Mouse (Mus musculus): ENCODE measurements at regions not wholly inside any gene's neighbourhood (a gene's known extent, or its start where the extent isn't known, plus 50 kb on each side); places are given as distances from the start of the nearest gene placed in this dataset.

DNA sequence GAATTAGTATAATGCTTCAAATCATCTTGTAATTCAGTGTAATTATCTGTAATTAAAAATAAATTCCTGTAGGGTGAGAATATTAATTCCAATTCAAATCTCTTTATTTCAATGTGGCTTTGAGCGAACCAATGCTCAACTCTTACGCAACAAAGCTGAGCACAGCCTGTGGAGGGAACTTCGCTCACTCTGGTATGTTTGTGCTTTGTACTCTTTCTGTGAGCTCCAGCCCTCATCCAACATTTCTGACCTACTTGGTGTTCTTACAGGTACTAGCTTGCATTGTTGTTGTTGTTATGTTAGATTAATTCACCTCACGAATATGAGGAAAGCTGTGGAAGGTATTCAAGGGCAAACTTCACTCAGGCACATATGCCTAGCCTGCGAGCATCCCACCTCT, 299.7 kb downstream of the Cog6 start:
- Histone ChIP-seq H3K9me3 (replicated peaks) (peaks cover 36% of the 10 kb centered on the region), H3K27me3 (ENCODE audit: insufficient read depth, low read length) (no peaks in the 10 kb centered on the region), H3K4me1 (ENCODE audit: insufficient read depth, low read depth, low read length) (no peaks in the 10 kb centered on the region), H3K36me3 (replicated peaks) (no peaks in the 10 kb centered on the region), H3K4me3 (ENCODE audit: low read depth, low read length) (no peak overlapping the region)
- no peak for ATAC-seq (ENCODE audit: extremely low read depth, insufficient number of reproducible peaks, low FRiP score, poor library complexity, severe bottlenecking)
- DNase-seq (ENCODE audit: low spot score), result no peak
- TF ChIP-seq GATA2 (IDR thresholded peaks at IDR 0.05; ENCODE audit: borderline replicate concordance, low read depth, low read length), result no peak
- TF ChIP-seq GATA1 (IDR thresholded peaks at IDR 0.05; ENCODE audit: borderline replicate concordance, low read length), result no peak
- TF ChIP-seq TAL1 (conservative IDR thresholded peaks at IDR 0.05; ENCODE audit: low read depth, low read length), result no peak
- no peak for TF ChIP-seq CTCF (IDR thresholded peaks at IDR 0.05; ENCODE audit: low read depth, low read length)
- no peak for TF ChIP-seq POLR2AphosphoS5 (IDR thresholded peaks at IDR 0.05; ENCODE audit: insufficient replicate concordance, low read depth, low read length)

DNA sequence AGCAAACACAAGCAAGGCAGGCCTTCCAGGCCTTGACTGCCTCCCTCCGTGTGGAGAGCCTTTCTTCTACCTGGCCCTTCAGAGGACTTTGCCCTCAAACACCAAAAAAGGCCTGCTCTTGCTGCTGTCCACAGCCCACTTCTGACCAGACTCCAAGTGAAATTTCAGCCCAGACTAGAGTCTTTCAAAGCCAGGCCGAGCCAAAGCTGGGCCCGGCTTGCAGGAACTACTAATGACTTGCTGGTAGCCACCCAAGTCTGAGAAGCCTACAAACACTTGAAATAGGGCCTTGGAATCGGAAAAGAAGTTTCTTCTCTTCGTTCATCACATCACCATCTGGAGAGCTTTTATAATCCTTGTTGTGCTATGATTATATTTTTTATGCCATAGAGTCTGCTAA, 304.9 kb downstream of the Cog6 start:
- ATAC-seq (ENCODE audit: extremely low read depth, insufficient number of reproducible peaks, low FRiP score, poor library complexity, severe bottlenecking) (no peak), DNase-seq (ENCODE audit: low spot score) (no peak)
- Histone ChIP-seq H3K9me3 (replicated peaks) (peaks cover 40% of the 10 kb centered on the region), H3K27me3 (ENCODE audit: insufficient read depth, low read length) (no peaks in the 10 kb centered on the region), H3K36me3 (replicated peaks) (no peaks in the 10 kb centered on the region), H3K4me3 (ENCODE audit: low read depth, low read length) (no peak overlapping the region), H3K4me1 (ENCODE audit: insufficient read depth, low read depth, low read length) (no peaks in the 10 kb centered on the region)
- TF ChIP-seq GATA2 (IDR thresholded peaks at IDR 0.05; ENCODE audit: borderline replicate concordance, low read depth, low read length) (no peak), POLR2AphosphoS5 (IDR thresholded peaks at IDR 0.05; ENCODE audit: insufficient replicate concordance, low read depth, low read length) (no peak), TAL1 (conservative IDR thresholded peaks at IDR 0.05; ENCODE audit: low read depth, low read length) (no peak), GATA1 (IDR thresholded peaks at IDR 0.05; ENCODE audit: borderline replicate concordance, low read length) (no peak), CTCF (IDR thresholded peaks at IDR 0.05; ENCODE audit: low read depth, low read length) (no peak)

DNA sequence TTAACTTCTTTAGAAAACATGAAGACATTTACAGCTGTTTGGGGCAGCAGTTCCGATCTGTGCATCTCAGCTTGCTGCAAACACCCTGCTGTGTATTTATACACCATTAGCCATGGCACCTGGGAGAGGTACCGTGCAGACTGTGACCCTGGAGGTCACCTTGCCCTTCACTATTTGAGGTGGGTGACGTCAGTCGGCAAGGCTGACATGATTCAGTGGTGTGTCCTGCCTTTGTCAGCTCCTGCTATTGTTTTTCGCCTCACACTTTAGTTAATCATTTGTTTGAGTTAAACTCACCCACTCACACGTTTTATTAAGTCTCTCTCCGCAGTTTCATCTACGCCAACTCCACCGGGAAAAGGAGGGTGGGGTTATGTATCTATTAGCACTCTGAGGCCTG, 305.9 kb downstream of the Cog6 start:
- Histone ChIP-seq H3K36me3 (replicated peaks) (no peaks in the 10 kb centered on the region), H3K4me1 (ENCODE audit: insufficient read depth, low read depth, low read length) (no peaks in the 10 kb centered on the region)

DNA sequence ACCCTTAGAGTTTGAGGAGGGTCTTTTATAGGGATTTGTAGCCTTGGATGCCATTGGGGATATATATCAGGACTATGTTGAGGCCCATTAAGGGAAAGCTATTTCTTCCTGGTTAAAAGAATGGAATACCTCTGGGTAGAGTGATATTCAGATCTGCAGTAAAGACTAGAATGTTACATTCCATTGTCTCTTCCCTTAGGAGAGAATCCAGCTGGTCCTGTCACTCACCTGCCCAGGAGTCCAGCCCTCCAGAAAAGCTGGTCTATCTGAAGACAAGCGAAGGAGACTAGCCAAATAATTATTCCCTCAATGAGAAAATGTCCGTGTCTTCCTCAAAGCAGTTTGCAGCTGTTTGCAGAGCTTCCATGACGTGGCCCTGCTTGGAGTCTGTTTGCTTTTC, 308.3 kb downstream of the Cog6 start:
- ATAC-seq (ENCODE audit: extremely low read depth, insufficient number of reproducible peaks, low FRiP score, poor library complexity, severe bottlenecking), result no peak

More for the DNA sequence above, 305.9 kb downstream of the Cog6 start:
- no peak overlapping the region for H3K4me3 ChIP-seq (ENCODE audit: low read depth, low read length)
- DNase-seq (ENCODE audit: low spot score) (no peak), ATAC-seq (ENCODE audit: extremely low read depth, insufficient number of reproducible peaks, low FRiP score, poor library complexity, severe bottlenecking) (no peak)
- TF ChIP-seq TAL1 (conservative IDR thresholded peaks at IDR 0.05; ENCODE audit: low read depth, low read length), result no peak
- no peak for TF ChIP-seq CTCF (IDR thresholded peaks at IDR 0.05; ENCODE audit: low read depth, low read length)
- TF ChIP-seq GATA2 (IDR thresholded peaks at IDR 0.05; ENCODE audit: borderline replicate concordance, low read depth, low read length), result no peak
- TF ChIP-seq POLR2AphosphoS5 (IDR thresholded peaks at IDR 0.05; ENCODE audit: insufficient replicate concordance, low read depth, low read length), result no peak
- no peak for TF ChIP-seq GATA1 (IDR thresholded peaks at IDR 0.05; ENCODE audit: borderline replicate concordance, low read length)
- H3K9me3 ChIP-seq (replicated peaks), result peaks cover 31% of the 10 kb centered on the region
- no peaks in the 10 kb centered on the region for H3K27me3 ChIP-seq (ENCODE audit: insufficient read depth, low read length)

DNA sequence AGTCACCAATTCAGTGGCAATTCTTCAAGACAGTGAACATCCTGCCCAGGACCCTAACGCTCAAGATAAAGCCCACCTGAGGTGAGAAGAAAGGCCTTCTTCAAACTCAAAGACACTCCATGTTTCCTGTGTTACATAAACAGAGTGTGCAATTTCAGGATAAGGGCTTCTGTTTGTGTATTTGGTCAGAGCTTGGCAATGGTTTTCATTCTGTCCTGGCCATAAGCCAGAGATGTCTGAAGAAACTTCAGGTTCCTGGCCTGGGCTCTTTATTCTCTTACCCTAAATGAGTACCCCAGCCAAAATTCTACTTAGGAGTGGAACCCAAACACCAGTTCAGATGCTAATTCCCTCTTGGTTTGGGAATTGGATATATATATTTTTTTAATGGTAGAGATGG, 308.7 kb downstream of the Cog6 start:
- H3K4me3 ChIP-seq (ENCODE audit: low read depth, low read length), result no peak overlapping the region
- no peaks in the 10 kb centered on the region for H3K27me3 ChIP-seq (ENCODE audit: insufficient read depth, low read length)
- no peak for TF ChIP-seq GATA2 (IDR thresholded peaks at IDR 0.05; ENCODE audit: borderline replicate concordance, low read depth, low read length)
- TF ChIP-seq POLR2AphosphoS5 (IDR thresholded peaks at IDR 0.05; ENCODE audit: insufficient replicate concordance, low read depth, low read length), result no peak
- TF ChIP-seq CTCF (IDR thresholded peaks at IDR 0.05; ENCODE audit: low read depth, low read length), result no peak
- no peak for TF ChIP-seq GATA1 (IDR thresholded peaks at IDR 0.05; ENCODE audit: borderline replicate concordance, low read length)
- no peak for TF ChIP-seq TAL1 (conservative IDR thresholded peaks at IDR 0.05; ENCODE audit: low read depth, low read length)
- no peak for DNase-seq (ENCODE audit: low spot score)
- ATAC-seq (ENCODE audit: extremely low read depth, insufficient number of reproducible peaks, low FRiP score, poor library complexity, severe bottlenecking), result no peak
- H3K4me1 ChIP-seq (ENCODE audit: insufficient read depth, low read depth, low read length), result no peaks in the 10 kb centered on the region
- H3K36me3 ChIP-seq (replicated peaks), result no peaks in the 10 kb centered on the region
- peaks cover 42% of the 10 kb centered on the region for H3K9me3 ChIP-seq (replicated peaks)

More for the DNA sequence above, 308.3 kb downstream of the Cog6 start:
- Histone ChIP-seq H3K4me1 (ENCODE audit: insufficient read depth, low read depth, low read length) (no peaks in the 10 kb centered on the region), H3K9me3 (replicated peaks) (peaks cover 41% of the 10 kb centered on the region), H3K4me3 (ENCODE audit: low read depth, low read length) (no peak overlapping the region), H3K36me3 (replicated peaks) (no peaks in the 10 kb centered on the region), H3K27me3 (ENCODE audit: insufficient read depth, low read length) (no peaks in the 10 kb centered on the region)
- DNase-seq (ENCODE audit: low spot score), result no peak
- TF ChIP-seq TAL1 (conservative IDR thresholded peaks at IDR 0.05; ENCODE audit: low read depth, low read length), result no peak
- no peak for TF ChIP-seq CTCF (IDR thresholded peaks at IDR 0.05; ENCODE audit: low read depth, low read length)
- no peak for TF ChIP-seq GATA1 (IDR thresholded peaks at IDR 0.05; ENCODE audit: borderline replicate concordance, low read length)
- TF ChIP-seq POLR2AphosphoS5 (IDR thresholded peaks at IDR 0.05; ENCODE audit: insufficient replicate concordance, low read depth, low read length), result no peak
- TF ChIP-seq GATA2 (IDR thresholded peaks at IDR 0.05; ENCODE audit: borderline replicate concordance, low read depth, low read length), result no peak

DNA sequence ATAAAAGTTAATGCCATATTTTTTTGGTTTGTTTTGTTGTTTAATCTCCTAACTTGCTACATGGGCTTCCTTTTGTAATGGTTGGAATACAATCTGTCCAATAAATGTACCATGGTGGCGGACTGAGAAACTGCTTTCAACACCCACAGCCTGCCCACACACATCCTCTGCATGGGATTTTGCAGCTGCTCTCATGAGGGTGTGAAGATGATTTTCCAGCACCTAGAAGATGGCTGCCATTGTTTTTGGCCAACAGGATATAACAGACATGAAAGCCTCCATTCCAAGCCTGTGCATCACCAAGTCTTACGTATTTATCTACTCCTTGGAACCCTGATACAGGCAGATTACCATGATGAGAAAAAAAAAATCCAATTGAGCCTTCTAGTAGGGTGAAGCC, 310.4 kb downstream of the Cog6 start:
- H3K36me3 ChIP-seq (replicated peaks), result no peaks in the 10 kb centered on the region
- H3K4me3 ChIP-seq (ENCODE audit: low read depth, low read length), result no peak overlapping the region
- no peaks in the 10 kb centered on the region for H3K27me3 ChIP-seq (ENCODE audit: insufficient read depth, low read length)
- TF ChIP-seq GATA2 (IDR thresholded peaks at IDR 0.05; ENCODE audit: borderline replicate concordance, low read depth, low read length), result no peak
- TF ChIP-seq POLR2AphosphoS5 (IDR thresholded peaks at IDR 0.05; ENCODE audit: insufficient replicate concordance, low read depth, low read length), result no peak
- no peak for TF ChIP-seq GATA1 (IDR thresholded peaks at IDR 0.05; ENCODE audit: borderline replicate concordance, low read length)
- no peak for TF ChIP-seq CTCF (IDR thresholded peaks at IDR 0.05; ENCODE audit: low read depth, low read length)
- TF ChIP-seq TAL1 (conservative IDR thresholded peaks at IDR 0.05; ENCODE audit: low read depth, low read length), result no peak
- ATAC-seq (ENCODE audit: extremely low read depth, insufficient number of reproducible peaks, low FRiP score, poor library complexity, severe bottlenecking) (no peak), DNase-seq (ENCODE audit: low spot score) (no peak)
- H3K4me1 ChIP-seq (ENCODE audit: insufficient read depth, low read depth, low read length), result no peaks in the 10 kb centered on the region
- peaks cover 37% of the 10 kb centered on the region for H3K9me3 ChIP-seq (replicated peaks)
